Mouse (Mus musculus): Measurements from ENCODE around the gene Apbb2.

Apbb2 gene

DNA sequence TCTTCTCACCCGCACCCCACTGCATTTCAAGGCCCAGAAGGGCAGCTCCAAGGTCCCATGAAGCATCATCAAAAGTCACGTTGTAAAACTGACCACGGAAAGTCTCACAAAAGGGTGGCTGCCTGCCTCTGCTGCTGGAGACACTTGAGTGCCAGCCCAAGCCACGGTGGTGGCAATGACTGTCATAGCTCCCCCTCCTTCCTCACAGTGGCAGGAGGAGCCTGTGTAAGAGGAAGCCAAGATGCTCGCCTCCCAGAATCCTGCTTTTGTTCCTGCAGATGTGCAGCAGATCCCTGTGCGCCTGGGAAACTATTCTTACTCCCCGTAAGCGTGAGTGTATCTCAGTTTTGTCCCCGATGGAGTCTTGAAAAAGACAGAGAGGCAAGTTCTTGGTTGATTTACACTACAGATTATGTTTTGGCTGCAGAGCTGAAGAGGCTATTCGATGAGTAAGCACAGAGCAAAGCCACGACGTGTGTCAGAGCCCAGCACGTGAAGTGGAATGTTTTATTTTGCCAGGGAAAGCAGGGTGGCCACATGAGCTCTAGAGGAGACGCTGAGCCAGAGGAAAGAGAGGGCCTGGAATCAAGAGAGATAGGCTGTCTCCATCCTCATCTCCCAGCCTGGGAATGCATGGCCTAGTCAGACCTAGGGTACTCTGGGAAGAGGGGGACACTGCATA lies 241.9 kb downstream of the Apbb2 start:
- no peak for DNase-seq (ENCODE audit: low spot score)

DNA sequence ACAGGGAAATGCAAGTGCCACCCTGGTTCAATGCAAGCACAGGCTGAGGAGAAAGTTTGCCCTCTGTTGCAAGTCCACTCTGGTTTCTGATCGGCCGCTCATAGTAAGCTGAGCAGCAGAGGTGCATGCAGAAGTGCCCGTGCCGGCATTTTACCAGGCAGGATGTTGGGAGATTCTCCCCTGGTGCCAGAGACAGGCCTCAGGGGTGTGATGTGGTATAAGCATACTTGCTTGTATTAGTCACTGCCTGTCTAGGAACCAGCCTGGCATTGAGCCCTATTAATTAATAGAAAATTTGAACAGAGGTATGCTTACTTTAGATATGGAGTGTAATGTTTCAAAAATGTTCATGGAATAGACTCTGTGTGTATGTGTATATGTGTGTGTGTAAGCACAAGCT lies 244.2 kb downstream of the Apbb2 start:
- no peak for DNase-seq (ENCODE audit: low spot score)

DNA sequence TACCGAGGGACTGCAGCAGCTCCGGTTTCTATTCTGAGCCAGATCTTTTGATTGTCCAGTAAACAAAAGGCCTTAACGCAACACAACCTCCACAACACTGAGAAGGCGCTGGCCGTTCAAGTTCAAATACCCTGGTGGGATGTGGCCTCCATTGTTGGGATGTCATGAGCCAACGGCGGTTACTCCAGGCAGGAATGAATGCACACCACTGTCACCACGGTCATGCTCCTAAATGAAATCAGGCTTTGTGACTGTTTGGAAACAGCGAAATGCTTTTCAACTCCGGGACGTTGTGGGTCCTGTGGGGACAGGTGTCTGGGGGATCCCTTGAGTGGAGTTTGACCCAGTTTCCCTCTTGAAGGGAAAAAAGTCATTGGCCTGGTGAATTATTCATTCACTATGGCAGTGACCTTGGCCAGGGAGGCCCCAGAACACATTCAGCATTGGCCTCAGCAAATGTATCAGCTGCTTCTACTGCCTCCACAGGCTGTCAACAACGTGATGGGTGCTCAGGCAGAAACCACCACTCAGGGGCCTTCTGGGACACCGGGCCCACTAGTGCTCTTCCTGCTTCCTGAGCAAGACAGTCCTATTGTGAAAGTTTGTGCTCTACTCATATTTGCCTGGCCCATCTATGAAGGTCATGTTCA lies 244.9 kb downstream of the Apbb2 start:
- peak; percentile 39 for DNase-seq (ENCODE audit: low spot score)

DNA sequence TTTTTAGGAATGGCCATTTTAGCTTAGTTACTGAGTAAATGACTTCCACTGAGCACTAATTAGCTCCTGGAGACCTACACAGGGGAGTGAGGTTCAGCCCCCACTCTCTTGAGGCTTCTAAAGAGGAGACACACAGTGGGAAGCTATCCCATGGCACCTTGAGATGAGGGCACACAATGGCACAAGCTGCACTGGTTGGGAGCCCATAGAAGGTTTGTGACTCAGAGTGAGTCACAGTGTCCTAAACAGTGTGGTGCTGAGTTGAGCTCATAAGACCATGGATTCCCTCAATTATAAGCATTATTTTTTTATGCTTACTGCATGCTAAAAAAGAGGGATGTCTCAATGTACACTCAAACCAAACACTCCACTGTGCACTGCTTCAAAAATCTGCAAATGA lies 247.5 kb downstream of the Apbb2 start:
- DNase-seq (ENCODE audit: low spot score), result no peak

DNA sequence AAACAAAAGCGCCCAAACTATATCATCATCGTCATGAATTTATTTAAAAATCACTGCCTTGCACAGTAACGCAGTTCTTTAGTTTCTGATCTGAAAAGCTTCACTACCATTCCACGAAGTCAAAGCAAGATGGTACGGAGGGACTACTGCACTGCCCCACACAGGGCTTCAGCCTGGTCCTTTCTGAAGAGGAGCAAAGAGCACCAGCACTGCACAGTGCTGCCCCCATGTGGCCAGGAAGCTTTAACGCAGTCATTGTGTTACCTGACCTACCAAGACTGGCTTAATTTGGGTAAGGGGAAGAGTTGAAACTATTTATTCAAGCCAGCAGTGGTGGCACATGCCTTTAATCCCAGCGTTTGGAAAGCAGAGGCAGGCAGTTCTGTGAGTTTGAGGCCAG lies 249.6 kb downstream of the Apbb2 start:
- DNase-seq (ENCODE audit: low spot score), result peak; percentile 81

DNA sequence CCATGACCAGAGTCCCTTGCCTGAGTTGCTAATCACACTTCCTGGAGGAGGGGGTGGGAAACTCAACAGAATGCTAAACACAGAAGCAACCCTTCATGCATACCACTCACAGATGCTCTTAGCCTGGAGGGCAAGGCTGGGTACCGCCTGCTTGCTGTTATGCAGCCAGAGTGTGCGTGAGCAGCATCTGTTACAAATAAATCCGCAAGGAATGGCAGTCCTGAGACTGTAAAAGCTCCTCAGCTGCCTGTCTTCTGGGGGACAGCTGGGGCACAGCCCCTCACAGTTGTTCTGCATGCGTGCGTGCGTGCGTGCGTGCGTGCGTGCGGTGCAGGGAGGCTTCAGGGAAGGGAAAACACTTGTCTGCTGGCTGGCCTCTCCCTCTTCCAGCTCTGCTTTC lies 250.9 kb downstream of the Apbb2 start:
- DNase-seq (ENCODE audit: low spot score), result peak; percentile 46

DNA sequence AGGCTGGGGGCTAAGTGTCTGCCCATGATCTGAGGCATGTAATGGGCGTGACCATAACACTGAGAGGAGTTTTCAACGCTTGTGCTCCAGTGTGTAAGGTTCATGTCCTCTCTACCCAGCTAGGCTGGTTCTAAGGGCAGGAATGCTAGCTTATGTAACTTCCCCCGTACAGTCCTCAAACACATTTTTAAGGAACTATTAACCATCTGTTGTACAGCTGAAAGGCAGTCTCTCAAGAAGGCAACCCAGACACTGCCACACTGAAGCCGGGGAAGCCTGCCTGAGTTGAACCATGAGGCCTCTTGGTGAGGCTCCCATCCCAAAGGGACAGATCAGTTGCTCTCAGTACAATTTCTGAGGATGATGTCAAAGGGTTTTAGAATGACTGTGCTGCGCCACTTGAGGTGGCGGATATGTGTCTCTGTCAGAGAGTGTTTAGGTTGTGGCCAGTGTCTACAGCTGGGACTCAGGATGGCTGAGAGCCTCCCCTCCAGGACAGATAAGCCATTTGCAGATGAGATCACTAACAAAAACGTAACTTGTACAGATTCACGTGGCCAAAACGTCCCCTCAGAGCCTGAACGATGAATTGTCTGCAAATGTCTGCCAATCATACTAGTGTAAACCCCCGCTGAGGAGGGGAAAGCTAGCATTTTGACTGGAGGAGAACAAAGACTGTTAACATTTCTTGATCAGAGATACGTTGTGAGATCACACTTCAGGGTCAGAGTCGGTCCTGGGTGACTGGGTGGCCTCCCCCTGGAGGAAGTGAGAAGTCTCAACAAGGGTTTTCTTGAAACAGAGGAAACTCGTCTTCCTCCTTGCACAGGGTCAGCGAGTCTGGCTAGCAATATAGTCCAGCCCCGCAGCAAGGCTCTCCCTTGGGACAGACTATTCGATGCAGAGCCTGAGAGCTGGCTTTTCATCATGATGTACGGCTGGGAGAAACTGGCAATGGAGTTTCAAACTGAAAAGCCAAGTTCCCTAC lies 255.0 kb downstream of the Apbb2 start:
- DNase-seq (ENCODE audit: low spot score), result no peak

DNA sequence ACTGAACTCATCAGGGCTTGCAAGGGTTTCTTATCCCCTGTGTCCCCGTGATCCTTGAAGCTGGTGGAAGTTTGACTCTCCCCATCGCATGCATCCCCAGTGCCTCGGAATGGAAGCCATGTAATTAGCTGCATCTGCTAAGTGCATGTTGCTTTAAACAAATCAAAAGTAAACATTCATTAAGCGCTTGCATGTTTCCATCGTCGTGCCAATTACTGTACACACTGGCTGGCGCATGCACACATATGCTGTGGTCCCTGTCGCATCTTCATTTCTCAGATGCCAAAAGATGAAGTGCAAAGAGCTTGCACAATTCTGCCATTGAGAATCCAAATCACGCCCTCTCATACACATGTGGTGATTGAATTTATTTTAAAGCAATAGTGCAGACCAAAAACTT lies 257.8 kb downstream of the Apbb2 start:
- no peak for DNase-seq (ENCODE audit: low spot score)

DNA sequence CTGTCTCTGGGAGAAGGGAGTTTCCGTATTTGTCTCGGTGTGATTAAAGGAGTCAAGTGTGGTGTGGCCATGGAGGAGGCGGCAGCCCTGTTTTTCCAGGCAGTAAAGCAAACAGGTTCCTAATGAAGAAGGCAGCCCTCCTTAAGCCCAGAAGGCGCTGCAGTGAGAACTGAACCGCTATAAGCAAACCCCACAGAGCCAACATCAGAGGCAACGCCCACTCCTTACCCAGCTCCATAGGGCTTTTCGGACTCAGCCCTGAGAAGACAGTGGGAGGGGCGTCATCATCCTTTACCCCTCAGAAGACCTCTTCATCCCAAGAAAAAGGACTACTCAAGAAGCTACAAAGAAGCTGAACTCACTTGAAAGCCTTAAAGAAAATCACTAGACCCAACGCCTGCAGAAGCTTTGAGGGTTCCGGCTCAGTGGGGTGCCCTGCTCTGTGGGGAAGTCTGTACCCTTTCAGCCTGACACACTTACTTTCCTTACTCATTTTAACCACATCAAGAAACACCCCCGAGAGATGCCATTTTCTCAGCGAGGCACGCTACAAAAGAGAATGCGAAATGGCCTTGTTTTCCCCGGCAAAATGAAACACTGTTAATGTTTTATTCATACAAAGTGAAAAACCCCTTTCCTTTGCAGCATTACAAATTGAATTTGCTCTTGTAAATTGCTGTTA lies 258.7 kb downstream of the Apbb2 start:
- DNase-seq (ENCODE audit: low spot score), result no peak

DNA sequence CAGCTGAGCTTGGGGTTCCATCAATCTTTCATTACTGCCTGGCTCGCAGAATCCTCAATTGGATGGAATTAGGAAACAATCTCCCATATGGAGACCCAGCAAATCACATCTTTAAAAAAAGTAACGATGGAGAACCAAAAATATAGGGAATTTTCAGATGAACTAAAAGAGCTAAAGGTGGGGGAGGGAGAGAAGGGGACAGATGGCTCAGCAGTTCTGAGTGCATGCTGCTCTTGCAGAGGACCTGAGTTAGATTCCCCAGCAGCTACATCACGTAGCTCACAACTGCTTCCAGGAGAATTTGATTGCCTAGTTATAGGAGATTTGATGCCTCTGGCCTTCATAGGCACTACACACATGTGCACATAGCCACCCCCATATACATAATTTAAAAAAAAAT lies 263.4 kb downstream of the Apbb2 start:
- DNase-seq (ENCODE audit: low spot score), result no peak

DNA sequence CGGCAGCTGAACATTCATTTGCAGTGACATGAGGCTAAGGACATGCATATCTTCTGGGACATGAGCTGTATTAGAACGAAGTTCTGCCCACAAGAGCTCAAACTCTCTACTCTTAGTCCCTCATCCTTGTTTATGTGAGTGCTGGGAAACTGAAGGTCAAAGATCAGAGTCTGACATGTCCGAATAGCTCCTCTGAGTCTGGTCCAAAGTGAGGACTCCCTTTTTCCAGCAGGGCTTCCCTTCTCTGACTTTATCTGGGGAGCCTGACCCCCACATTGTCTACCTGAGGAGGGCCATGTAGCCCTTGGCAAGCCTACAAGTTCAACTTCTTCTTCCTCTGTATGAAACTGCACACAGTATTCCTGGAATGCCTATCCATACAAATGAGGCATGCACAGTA lies 264.7 kb downstream of the Apbb2 start:
- DNase-seq (ENCODE audit: low spot score), result no peak

DNA sequence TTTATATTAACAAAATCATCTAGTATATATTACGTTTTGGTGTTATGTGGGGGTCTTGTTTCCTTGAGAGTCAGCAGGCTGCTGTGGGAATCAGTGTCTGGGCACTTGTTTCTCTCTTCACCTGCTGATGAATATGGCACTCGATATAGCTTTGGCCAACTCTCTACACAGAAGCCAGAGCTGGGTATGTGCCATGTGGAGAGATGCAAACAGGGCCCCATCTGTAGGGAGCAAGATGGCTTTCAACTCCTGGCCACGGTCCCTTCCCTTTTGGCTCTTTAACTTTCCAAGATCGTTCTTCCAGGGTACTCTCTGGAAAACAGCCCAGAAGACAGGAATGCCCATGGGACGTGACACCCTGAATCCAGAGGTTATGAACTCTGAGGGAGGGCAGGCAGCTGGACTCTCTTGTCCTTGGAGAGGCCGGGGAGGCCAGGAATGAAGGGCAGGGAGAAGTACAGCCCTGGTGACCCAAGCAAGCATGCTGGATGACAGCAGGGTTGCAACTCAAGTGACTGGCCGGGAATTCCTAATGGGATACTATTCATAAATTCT lies 266.7 kb downstream of the Apbb2 start:
- no peak for DNase-seq (ENCODE audit: low spot score)

DNA sequence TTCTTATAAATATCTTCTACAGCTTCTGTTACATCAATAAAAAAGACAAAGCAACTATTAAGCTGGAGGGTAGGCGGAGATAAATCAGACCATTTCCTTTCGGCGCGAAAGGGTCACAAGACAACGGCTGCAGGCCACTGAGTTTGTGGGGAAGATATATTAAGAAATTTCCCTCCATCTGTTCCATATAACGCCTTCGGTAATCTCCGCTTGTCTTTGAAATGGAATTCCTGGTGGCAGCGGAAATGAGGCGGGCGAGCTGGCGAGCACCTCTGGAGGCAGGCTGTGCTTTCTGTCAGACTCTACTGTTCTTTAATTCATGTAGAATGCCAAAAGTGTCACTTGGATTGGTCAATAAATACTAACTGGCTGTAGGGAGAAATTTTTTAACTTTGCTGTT lies 267.5 kb downstream of the Apbb2 start:
- DNase-seq (ENCODE audit: low spot score), result peak; percentile 18

DNA sequence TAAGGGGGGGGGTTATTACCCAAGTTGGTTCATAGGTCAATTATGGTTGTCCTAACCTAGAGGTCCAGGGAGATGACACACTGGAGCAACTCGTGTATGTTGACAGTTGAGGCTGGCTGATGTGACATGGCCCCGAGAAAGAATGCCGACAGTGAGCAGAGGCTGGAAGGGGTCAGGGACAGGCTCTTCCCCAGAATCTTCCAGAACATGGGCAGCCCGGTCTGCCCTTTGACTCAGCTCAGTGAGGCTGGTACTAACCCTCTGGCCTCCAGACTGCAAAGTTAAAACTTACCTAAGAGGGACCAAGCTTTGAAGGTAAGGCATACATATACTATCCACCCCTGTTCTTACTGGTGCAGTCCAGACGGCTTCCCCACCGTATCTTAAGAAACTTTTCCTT lies 268.0 kb downstream of the Apbb2 start:
- DNase-seq (ENCODE audit: low spot score), result no peak

DNA sequence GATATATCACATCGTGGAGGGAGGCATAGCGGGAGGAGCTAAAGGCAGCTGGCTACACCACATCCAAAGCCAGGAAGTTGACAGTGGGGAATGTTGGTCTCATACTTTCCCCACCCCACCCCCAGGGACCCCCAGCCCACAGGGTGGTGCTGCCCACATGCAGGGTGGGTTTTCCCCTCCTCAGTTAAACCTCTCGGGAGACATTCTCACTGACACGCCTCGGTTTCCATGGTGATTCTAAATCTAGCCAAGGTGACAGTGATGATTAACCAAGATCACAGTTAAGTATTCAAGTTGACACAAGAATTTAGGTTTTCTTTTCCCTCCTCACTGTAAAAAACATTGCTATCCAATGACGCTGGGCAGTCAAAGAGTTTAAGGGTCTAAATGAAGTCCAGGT lies 270.2 kb downstream of the Apbb2 start:
- DNase-seq (ENCODE audit: low spot score), result no peak

DNA sequence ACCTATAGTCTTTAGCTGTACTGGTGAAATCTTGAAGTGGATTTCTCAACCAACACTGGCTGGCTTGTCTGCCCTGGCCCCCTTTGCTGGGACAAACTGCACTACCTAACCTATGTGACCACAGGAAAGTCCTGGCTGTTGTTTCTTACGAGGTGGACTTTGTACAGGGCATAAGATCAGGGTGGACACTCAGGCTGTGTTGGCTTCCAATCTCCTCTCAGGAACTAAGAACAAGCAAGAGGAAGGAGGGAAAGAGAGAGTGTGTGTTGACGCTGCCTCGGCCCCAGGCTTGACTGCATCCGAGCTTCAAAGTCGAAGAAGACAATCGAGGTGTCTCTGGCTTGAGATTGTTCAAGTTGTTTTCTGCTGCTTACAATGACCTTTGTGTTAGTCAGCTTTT lies 271.8 kb downstream of the Apbb2 start:
- DNase-seq (ENCODE audit: low spot score), result no peak

DNA sequence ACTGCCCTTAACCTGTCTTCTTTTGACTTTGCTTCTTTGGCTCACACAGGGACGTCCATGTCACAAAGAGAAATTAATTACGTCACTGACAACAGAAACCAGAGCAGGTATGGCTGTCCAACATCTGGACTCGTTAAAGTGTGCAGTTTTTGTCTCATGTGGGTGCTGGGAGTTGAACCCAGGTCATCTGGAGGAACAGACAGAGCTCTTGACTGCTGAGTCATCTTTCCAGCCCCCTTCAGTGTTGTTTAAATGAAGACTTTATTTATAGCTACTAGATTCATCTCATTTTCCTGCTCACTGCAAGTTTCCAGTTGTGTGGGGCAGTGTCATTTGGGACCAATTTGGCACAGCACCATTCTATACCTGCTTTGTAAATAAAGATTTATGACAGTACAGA lies 273.4 kb downstream of the Apbb2 start:
- peak; percentile 32 for DNase-seq (ENCODE audit: low spot score)

DNA sequence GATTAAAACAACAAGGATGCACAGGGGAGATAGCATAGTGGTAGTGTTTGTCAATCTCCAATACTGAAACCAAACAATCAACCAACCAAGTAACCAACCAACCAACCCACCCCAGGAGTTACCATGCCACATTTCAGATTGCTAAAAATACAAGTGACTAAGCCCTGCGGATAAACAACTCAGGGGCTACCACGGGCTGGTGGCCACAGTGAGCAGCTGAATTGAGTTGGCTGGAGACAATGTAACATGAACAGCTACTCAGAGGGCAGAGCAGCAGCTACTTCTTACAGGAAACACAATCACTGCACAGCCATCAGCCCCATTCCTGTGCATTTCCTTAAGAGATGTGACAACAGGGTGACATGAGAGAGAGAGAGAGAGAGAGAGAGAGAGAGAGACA lies 274.4 kb downstream of the Apbb2 start:
- no peak for DNase-seq (ENCODE audit: low spot score)

DNA sequence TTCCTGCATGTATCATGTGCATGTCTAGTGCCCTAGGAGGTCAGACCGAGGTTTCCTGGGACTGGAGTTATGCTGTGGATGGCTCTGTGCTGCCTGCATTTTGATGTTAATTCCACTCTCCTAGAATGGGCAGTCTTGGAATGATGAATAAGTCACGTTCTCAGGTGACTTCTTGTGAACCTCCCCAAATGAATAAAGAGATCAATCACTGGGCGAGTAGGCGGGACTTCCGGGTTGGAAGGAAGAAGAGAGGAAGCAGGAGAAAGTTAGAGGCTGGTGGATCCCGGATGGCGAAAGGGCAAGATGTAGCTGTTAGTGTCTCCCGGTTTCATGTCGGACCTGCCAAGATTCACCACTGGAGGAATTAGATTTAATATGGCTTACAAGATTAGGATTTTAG lies 276.3 kb downstream of the Apbb2 start:
- no peak for DNase-seq (ENCODE audit: low spot score)

DNA sequence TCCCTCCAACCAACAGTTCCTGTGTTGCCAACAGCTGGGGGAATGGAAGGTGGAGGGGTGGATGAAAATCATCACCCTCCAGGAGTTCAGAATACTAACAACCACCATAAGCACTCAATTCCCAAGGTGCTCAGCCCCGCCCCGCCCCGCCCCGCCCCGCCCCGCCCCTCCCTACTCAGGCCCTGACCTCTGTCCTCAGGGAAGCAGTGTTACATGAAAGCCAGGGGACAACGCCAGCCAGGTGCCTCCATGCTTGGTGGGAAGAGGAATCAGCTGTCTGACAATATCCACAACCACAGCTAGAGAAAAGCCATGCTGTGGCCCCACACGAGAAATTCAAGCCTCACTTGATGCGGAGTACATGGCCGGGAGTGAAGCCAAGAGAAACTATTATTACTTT lies 276.7 kb downstream of the Apbb2 start:
- no peak for DNase-seq (ENCODE audit: low spot score)

DNA sequence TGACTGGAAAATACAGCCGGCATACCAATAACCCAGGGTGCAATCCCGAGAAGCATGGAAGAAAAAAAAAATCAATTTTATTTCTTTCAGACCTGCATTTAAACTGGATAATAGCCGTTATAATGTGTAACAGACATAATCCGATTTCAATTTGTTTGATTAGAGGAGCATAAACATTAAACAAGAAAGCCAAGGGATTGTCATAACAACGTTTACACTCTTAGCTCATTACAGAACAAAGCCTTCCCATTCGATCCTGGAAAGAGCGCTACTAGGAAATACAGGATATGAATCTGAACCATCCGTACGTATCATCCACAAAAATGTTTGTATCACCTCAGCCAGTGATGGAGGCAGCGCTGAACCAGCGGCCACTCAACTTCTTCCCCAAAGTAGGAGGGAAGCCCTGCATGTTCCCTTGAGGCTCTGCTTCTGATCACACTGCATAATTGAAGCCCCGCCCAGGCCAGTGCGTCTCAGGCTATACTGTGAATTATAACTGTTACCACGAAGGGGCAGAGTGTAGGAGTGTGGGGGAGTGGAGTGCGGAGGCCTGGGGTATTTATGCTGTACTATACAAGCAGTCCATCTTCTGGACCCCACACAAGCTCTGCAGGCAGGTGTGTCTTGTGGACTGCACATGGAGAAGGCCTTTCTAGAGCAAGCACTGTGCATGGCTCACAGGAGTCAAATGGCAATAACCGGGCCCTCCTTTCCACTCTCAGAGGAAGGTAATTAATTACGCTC lies 278.1 kb downstream of the Apbb2 start:
- DNase-seq (ENCODE audit: low spot score), result no peak

Measured in embryo, embryonic 10.5 days (tissue).